Mouse (Mus musculus) CD4-positive naive resting alpha-beta T cell, adult 76 days (primary cell): ENCODE results near the gene Olfr1179. TPM values are rescaled to one million over a fixed set of nuclear protein-coding genes. Genes with fewer than 3 reads are reported as not detected.

Experiments
- total RNA-seq: library from RNA; stranded (reverse); gene quantifications from one replicate; pipeline ENCODE4 v1.2.4, GENCODE M21; 2023

The Olfr1179 gene
- not detected for total RNA-seq

GRCm38 (mm10) chr2:88406353-88406752 is at the start of gene Olfr1179:
Gene Olfr1179 (minus strand): TSS chr2:88406453.

GRCm38 (mm10) chr2:88454567-88454966 is 48.3 kb upstream of the Olfr1179 start, which contains the start of gene Olfr1183:
Gene Olfr1183 (plus strand): TSS chr2:88454867.

GRCm38 (mm10) chr2:88449031-88449430 is 42.8 kb upstream of the Olfr1179 start, which contains the start of gene Gm13757:
Gene Gm13757 (minus strand): TSS chr2:88449131.

GRCm38 (mm10) chr2:88426071-88426470 is 19.8 kb upstream of the Olfr1179 start, which contains the start of gene Olfr1181:
Gene Olfr1181 (minus strand): TSS chr2:88426171.

GRCm38 (mm10) chr2:88419051-88419450 is 12.8 kb upstream of the Olfr1179 start, which contains the start of gene Olfr1180:
Gene Olfr1180 (minus strand): TSS chr2:88419151.

GRCm38 (mm10) chr2:88386762-88387161 is 19.5 kb downstream of the Olfr1179 start, which contains the start of gene Olfr1178:
Gene Olfr1178 (plus strand): TSS chr2:88387062.

Other genes with a start within 250 kb of the Olfr1179 start
- not detected for gene Olfr1168, start 224.6 kb downstream of the Olfr1179 start, total RNA-seq
- not detected for gene Olfr1170, start 178.1 kb downstream of the Olfr1179 start, total RNA-seq
- gene Olfr1173, start 126.6 kb downstream of the Olfr1179 start, total RNA-seq: not detected
- not detected for gene Olfr1174-ps, start 91.3 kb downstream of the Olfr1179 start, total RNA-seq
- not detected for gene Olfr1175-ps, start 79.2 kb downstream of the Olfr1179 start, total RNA-seq
- gene Olfr1176, start 69.7 kb downstream of the Olfr1179 start, total RNA-seq: not detected
- not detected for gene Olfr1177-ps, start 60.0 kb downstream of the Olfr1179 start, total RNA-seq
- gene Olfr1178, start 19.4 kb downstream of the Olfr1179 start, total RNA-seq: not detected
- gene Olfr1180, start 12.7 kb upstream of the Olfr1179 start, total RNA-seq: not detected
- gene Olfr1181, start 19.7 kb upstream of the Olfr1179 start, total RNA-seq: not detected
- not detected for gene Gm13757, start 42.7 kb upstream of the Olfr1179 start, total RNA-seq
- gene Olfr1183, start 48.4 kb upstream of the Olfr1179 start, total RNA-seq: not detected
- not detected for gene Olfr1184, start 77.1 kb upstream of the Olfr1179 start, total RNA-seq
- gene Olfr1185-ps1, start 86.9 kb upstream of the Olfr1179 start, total RNA-seq: not detected
- not detected for gene Olfr1186, start 112.1 kb upstream of the Olfr1179 start, total RNA-seq
- gene Olfr1188, start 150.5 kb upstream of the Olfr1179 start, total RNA-seq: not detected
- not detected for gene Olfr1189, start 180.0 kb upstream of the Olfr1179 start, total RNA-seq
- gene Olfr1191-ps1, start 234.1 kb upstream of the Olfr1179 start, total RNA-seq: not detected
- not detected for gene Olfr1192-ps1, start 242.1 kb upstream of the Olfr1179 start, total RNA-seq